Mouse (Mus musculus): ENCODE measurements around the gene Ficd.

DNA sequence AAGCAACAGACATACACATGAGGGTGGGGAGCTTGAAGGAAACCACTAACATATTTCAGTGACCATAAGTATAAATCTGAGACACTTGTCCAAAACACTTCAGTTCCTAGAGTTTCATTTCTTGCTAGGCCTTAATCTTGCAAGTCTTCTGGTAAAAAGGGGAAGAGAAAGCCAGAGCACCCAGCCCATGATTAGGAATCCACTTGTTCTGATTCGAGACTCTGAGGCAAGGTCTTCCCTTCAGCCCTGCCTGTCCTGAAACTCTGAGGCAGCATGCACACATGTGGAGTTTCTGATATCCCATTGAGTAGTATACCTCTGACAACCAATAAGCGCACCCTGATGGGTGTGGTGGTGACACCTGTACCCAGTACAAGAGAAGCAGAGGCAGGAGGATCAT lies 26.0 kb downstream of the Ficd start:
- no peak for TF ChIP-seq CTCF (IDR thresholded peaks at IDR 0.05; ENCODE audit: borderline replicate concordance, control insufficient read depth, extremely low read depth, insufficient read depth, low read length, poor library complexity)
- TF ChIP-seq POLR2A (IDR thresholded peaks at IDR 0.05; ENCODE audit: control insufficient read depth, extremely low read depth, insufficient read depth, low read length, poor library complexity): no peak
